Mouse (Mus musculus): ENCODE results near the gene Itga9.

Itga9 gene

GRCm38 (mm10) chr9:118683507-118683906 is 77.0 kb downstream of the Itga9 start:
- in situ Hi-C loops (cut with MseI, MboI) = no loop called here

- in situ Hi-C loops (cut with MseI, MboI) = no loop called here
Measured at GRCm38 (mm10) chr9:118684343-118684742, 77.9 kb downstream of the Itga9 start.

GRCm38 (mm10) chr9:118686166-118686961 is 79.9 kb downstream of the Itga9 start:
- in situ Hi-C loops (cut with MseI, MboI) = no loop called here

- in situ Hi-C loops (cut with MseI, MboI) = no loop called here
Measured at GRCm38 (mm10) chr9:118688248-118688647, 81.8 kb downstream of the Itga9 start.

GRCm38 (mm10) chr9:118688921-118689451 is 82.5 kb downstream of the Itga9 start:
- in situ Hi-C loops (cut with MseI, MboI) = no loop called here

- in situ Hi-C loops (cut with MseI, MboI) = no loop called here
Measured at GRCm38 (mm10) chr9:118693256-118693655, 86.8 kb downstream of the Itga9 start.

GRCm38 (mm10) chr9:118694420-118694825 is 87.9 kb downstream of the Itga9 start:
- in situ Hi-C loops (cut with MseI, MboI) = no loop called here

- in situ Hi-C loops (cut with MseI, MboI) = no loop called here
Measured at GRCm38 (mm10) chr9:118698191-118698590, 91.7 kb downstream of the Itga9 start.

- in situ Hi-C loops (cut with MseI, MboI) = no loop called here
Measured at GRCm38 (mm10) chr9:118699716-118700115, 93.2 kb downstream of the Itga9 start.

GRCm38 (mm10) chr9:118700889-118701288 is 94.4 kb downstream of the Itga9 start:
- in situ Hi-C loops (cut with MseI, MboI) = no loop called here

- in situ Hi-C loops (cut with MseI, MboI) = no loop called here
Measured at GRCm38 (mm10) chr9:118701791-118702190, 95.3 kb downstream of the Itga9 start.

- in situ Hi-C loops (cut with MseI, MboI) = no loop called here
Measured at GRCm38 (mm10) chr9:118703146-118703545, 96.7 kb downstream of the Itga9 start.

- in situ Hi-C loops (cut with MseI, MboI) = no loop called here
Measured at GRCm38 (mm10) chr9:118705381-118706074, 99.0 kb downstream of the Itga9 start.

- in situ Hi-C loops (cut with MseI, MboI) = no loop called here
Measured at GRCm38 (mm10) chr9:118706176-118706975, 99.9 kb downstream of the Itga9 start.

- in situ Hi-C loops (cut with MseI, MboI) = no loop called here
Measured at GRCm38 (mm10) chr9:118710625-118711024, 104.1 kb downstream of the Itga9 start.

- in situ Hi-C loops (cut with MseI, MboI) = no loop called here
Measured at GRCm38 (mm10) chr9:118711749-118712148, 105.3 kb downstream of the Itga9 start.

GRCm38 (mm10) chr9:118713515-118713914 is 107.0 kb downstream of the Itga9 start:
- in situ Hi-C loops (cut with MseI, MboI) = no loop called here

- in situ Hi-C loops (cut with MseI, MboI) = no loop called here
Measured at GRCm38 (mm10) chr9:118714536-118714935, 108.0 kb downstream of the Itga9 start.

GRCm38 (mm10) chr9:118715971-118716628 is 109.6 kb downstream of the Itga9 start:
- in situ Hi-C loops (cut with MseI, MboI) = no loop called here

- in situ Hi-C loops (cut with MseI, MboI) = no loop called here
Measured at GRCm38 (mm10) chr9:118717436-118717835, 110.9 kb downstream of the Itga9 start.

GRCm38 (mm10) chr9:118718511-118718910 is 112.0 kb downstream of the Itga9 start:
- in situ Hi-C loops (cut with MseI, MboI) = no loop called here
